Mouse (Mus musculus) lung, embryonic 15.5 days (tissue): ENCODE measurements around the gene Ddah1. TPM values are rescaled to one million over a fixed set of nuclear protein-coding genes. Genes with fewer than 3 reads are reported as not detected.
A peak's percentile ranks its signal among the peaks of the same experiment; 100 is the strongest.

ENCODE experiments used
- ATAC-seq: fragments of 200-750 bp; cut with Nextera tagmentation; 2 replicates; pipeline ENCODE4 v1.8.0; 2017; ENCODE audit warnings: moderate number of reproducible peaks, borderline replicate concordance; ENCODE audit not compliant: low FRiP score, low TSS enrichment; ENCODE audit errors: extremely low read depth
- H3K27ac ChIP-seq: fragments of 300-500 bp; sonication (generic); 2 replicates; pipeline ENCODE4 v1.5.1; 2015; ENCODE audit warnings: moderate library complexity, mild to moderate bottlenecking, inconsistent platforms
- H3K27me3 ChIP-seq: fragments of 300-500 bp; sonication (generic); 2 replicates; pipeline ENCODE4 v1.6.1; 2015; ENCODE audit warnings: inconsistent platforms
- H3K36me3 ChIP-seq: fragments of 300-500 bp; sonication (generic); 2 replicates; pipeline ENCODE4 v1.6.1; 2015; ENCODE audit warnings: inconsistent platforms
- H3K4me1 ChIP-seq: fragments of 300-500 bp; sonication (generic); 2 replicates; pipeline ENCODE4 v1.6.1; 2015; ENCODE audit warnings: inconsistent platforms
- H3K4me2 ChIP-seq: fragments of 300-500 bp; sonication (generic); 2 replicates; pipeline ENCODE4 v1.6.1; 2015; ENCODE audit warnings: inconsistent platforms, mild to moderate bottlenecking, moderate library complexity
- H3K4me3 ChIP-seq: fragments of 300-500 bp; sonication (generic); 2 replicates; pipeline ENCODE4 v1.5.1; 2015; ENCODE audit warnings: mild to moderate bottlenecking, inconsistent platforms
- H3K9ac ChIP-seq: fragments of 300-500 bp; sonication (generic); 2 replicates; pipeline ENCODE4 v1.6.1; 2015; ENCODE audit warnings: inconsistent platforms
- H3K9me3 ChIP-seq: fragments of 300-500 bp; sonication (generic); 2 replicates; pipeline ENCODE4 v1.6.1; 2016; ENCODE audit warnings: inconsistent platforms
- WGBS: fragments of 180-500 bp; shearing (Covaris S2); methylation state at CpG from one replicate; pipeline ENCODE4 v1.1.7; 2015; 5-methylcytosine and 5-hydroxymethylcytosine counted together
- polyA plus RNA-seq: library from polyadenylated mRNA; unstranded; fragments of >200 nt; fragmentation: Nextera tagmentation; extraction: Ambion mirVana; gene quantifications from 2 replicates; pipeline ENCODE4 v1.2.1, GENCODE M21; 2015

Gene Ddah1
- polyA plus RNA-seq, 1 experiment from 2014 or later = 27.7 TPM

GRCm38 (mm10) chr3:145939402-145939801, 180.9 kb downstream of the Ddah1 start:
- H3K4me1 ChIP-seq = peaks cover 23% of the 10 kb centered on the region
- no peak overlapping the region for H3K9ac ChIP-seq

GRCm38 (mm10) chr3:145939971-145940370, 181.5 kb downstream of the Ddah1 start:
- WGBS = 74% methylated on average over 4 of the region's 4 CpGs
- no peak overlapping the region for H3K4me2 ChIP-seq

More at GRCm38 (mm10) chr3:145939402-145939801, 180.9 kb downstream of the Ddah1 start:
- no peak for ATAC-seq
- WGBS = 78% methylated on average over 12 of the region's 12 CpGs
- H3K9me3 ChIP-seq = no peaks in the 10 kb centered on the region
- peaks cover 27% of the 10 kb centered on the region for H3K36me3 ChIP-seq
- peak overlapping the region; percentile 81 for H3K4me3 ChIP-seq
- H3K27me3 ChIP-seq = no peaks in the 10 kb centered on the region
- H3K27ac ChIP-seq = no peak overlapping the region
- peak overlapping the region; percentile 82 for H3K4me2 ChIP-seq

GRCm38 (mm10) chr3:145941971-145942370, 183.5 kb downstream of the Ddah1 start:
- Histone ChIP-seq H3K4me2 (no peak overlapping the region), H3K9me3 (no peaks in the 10 kb centered on the region), H3K9ac (no peak overlapping the region), H3K27ac (no peak overlapping the region), H3K4me3 (no peak overlapping the region), H3K36me3 (peaks cover 34% of the 10 kb centered on the region), H3K4me1 (peaks cover 25% of the 10 kb centered on the region), H3K27me3 (no peaks in the 10 kb centered on the region)
- 2% methylated on average over 3 of the region's 3 CpGs for WGBS
- ATAC-seq = no peak

More at GRCm38 (mm10) chr3:145939971-145940370, 181.5 kb downstream of the Ddah1 start:
- Histone ChIP-seq H3K36me3 (peaks cover 33% of the 10 kb centered on the region), H3K9me3 (no peaks in the 10 kb centered on the region), H3K27me3 (no peaks in the 10 kb centered on the region), H3K4me3 (no peak overlapping the region), H3K4me1 (peaks cover 23% of the 10 kb centered on the region), H3K27ac (no peak overlapping the region), H3K9ac (no peak overlapping the region)
- no peak for ATAC-seq

Other genes with a start within 250 kb of the Ddah1 start
- gene Znhit6, start 182.5 kb upstream of the Ddah1 start, polyA plus RNA-seq = 30.2 and 32.1 TPM in 2 replicates
- gene Ccn1, start 108.7 kb upstream of the Ddah1 start, polyA plus RNA-seq = 58.3 and 58.8 TPM in 2 replicates
- 52.8 and 53.0 TPM in 2 replicates for gene Bcl10, start 164.1 kb downstream of the Ddah1 start, polyA plus RNA-seq
- gene 2410004B18Rik, start 179.3 kb downstream of the Ddah1 start, polyA plus RNA-seq = 50.4 and 52.4 TPM in 2 replicates
- gene Syde2, start 229.2 kb downstream of the Ddah1 start, polyA plus RNA-seq = 1.8 and 2.3 TPM in 2 replicates